Mouse (Mus musculus) frontal cortex, postnatal 10 days (tissue): ENCODE results near the gene Gm45062.

Experiments
- DNase-seq, 2 experiments: peaks; one replicate each; pipeline ENCODE4 v3.0.0; 2022; ENCODE audit warnings: low spot score in 2 of 2, mixed read lengths in 1 of 2

Gm45062 gene

GRCm38 (mm10) chr6:8474316-8474715, 215.1 kb downstream of the Gm45062 start:
- no peak for DNase-seq

- DNase-seq: no peak
Measured at GRCm38 (mm10) chr6:8474820-8475219, 215.6 kb downstream of the Gm45062 start.

GRCm38 (mm10) chr6:8479176-8479575, 219.9 kb downstream of the Gm45062 start:
- DNase-seq: no peak

- no peak for DNase-seq
Measured at GRCm38 (mm10) chr6:8484437-8485275, 225.4 kb downstream of the Gm45062 start.

- DNase-seq: no peak
Measured at GRCm38 (mm10) chr6:8485414-8486175, 226.3 kb downstream of the Gm45062 start.

GRCm38 (mm10) chr6:8486391-8487043, 227.3 kb downstream of the Gm45062 start:
- no peak for DNase-seq

GRCm38 (mm10) chr6:8487044-8487853, 228.0 kb downstream of the Gm45062 start:
- no peak for DNase-seq

GRCm38 (mm10) chr6:8488249-8488648, 229.0 kb downstream of the Gm45062 start:
- no peak for DNase-seq

GRCm38 (mm10) chr6:8489266-8489665, 230.0 kb downstream of the Gm45062 start:
- no peak for DNase-seq

- no peak for DNase-seq
Measured at GRCm38 (mm10) chr6:8489938-8490585, 230.8 kb downstream of the Gm45062 start.

GRCm38 (mm10) chr6:8492248-8492647, 233.0 kb downstream of the Gm45062 start:
- no peak for DNase-seq

GRCm38 (mm10) chr6:8495109-8495826, 236.0 kb downstream of the Gm45062 start:
- DNase-seq: no peak

GRCm38 (mm10) chr6:8495827-8496222, 236.6 kb downstream of the Gm45062 start:
- no peak for DNase-seq

GRCm38 (mm10) chr6:8497234-8497867, 238.1 kb downstream of the Gm45062 start:
- no peak for DNase-seq

- DNase-seq: no peak
Measured at GRCm38 (mm10) chr6:8497868-8498257, 238.6 kb downstream of the Gm45062 start.

GRCm38 (mm10) chr6:8498961-8499360, 239.7 kb downstream of the Gm45062 start:
- no peak for DNase-seq

- no peak for DNase-seq
Measured at GRCm38 (mm10) chr6:8503953-8504352, 244.7 kb downstream of the Gm45062 start.

GRCm38 (mm10) chr6:8504521-8505228, 245.4 kb downstream of the Gm45062 start:
- no peak for DNase-seq

- DNase-seq: no peak
Measured at GRCm38 (mm10) chr6:8506631-8507030, 247.4 kb downstream of the Gm45062 start.
